Mouse (Mus musculus) gastrocnemius, postnatal 25 days (tissue): ENCODE data around the gene Tmem265. TPM values are rescaled to one million over a fixed set of nuclear protein-coding genes. Genes with fewer than 3 reads are reported as not detected.

ENCODE experiments used
- DNase-seq: peaks from one replicate; pipeline ENCODE4 v3.0.0; 2022
- long read RNA-seq, 2 experiments: library from polyadenylated mRNA; stranded (forward); transcript quantifications; one replicate each; pipeline ENCODE4 v2.0.0; 2021
- total RNA-seq, 2 experiments: library from RNA; stranded (reverse); gene quantifications; 1 replicate in 1 of 2; 2 replicates in 1 of 2; pipeline ENCODE4 v1.2.3; 2021

The Tmem265 gene
- total RNA-seq, result not detected
- long read RNA-seq, experiment 1, result 0 reads
- long read RNA-seq, experiment 2, partial matches to known transcripts, result 2 of 3 reads
- long read RNA-seq, experiment 2, other reads (novel, unspliced or antisense), result 0 of 3 reads

DNA sequence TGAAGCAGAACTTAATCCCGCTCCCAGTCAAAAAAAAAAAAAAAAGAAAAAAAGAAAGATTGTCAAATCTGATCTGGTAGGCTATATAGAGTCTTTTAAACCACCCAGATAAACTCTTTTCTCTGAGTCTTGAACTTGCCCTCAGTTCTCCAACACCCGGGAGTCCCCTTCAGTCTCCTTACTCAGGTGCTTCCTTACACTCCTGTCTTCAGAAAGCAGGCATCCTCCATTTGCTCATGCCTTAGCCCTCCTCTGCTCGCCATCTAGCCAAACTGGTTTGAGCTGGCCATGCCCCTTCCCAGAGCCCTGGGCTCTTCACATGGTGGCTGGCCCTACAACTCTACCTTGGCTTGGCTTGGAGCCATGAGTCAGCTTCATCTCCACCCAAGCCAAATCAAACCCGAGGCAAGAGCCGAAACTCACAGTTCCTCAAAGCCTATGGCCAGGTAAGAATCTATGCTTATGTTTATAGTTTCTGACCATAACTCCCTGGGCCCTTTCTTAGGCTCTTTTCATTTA is at the start of gene Tmem265:
Tmem265 (plus strand) TSS at position 51 of the 519 bp plus-strand sequence.
- no peak for DNase-seq

DNA sequence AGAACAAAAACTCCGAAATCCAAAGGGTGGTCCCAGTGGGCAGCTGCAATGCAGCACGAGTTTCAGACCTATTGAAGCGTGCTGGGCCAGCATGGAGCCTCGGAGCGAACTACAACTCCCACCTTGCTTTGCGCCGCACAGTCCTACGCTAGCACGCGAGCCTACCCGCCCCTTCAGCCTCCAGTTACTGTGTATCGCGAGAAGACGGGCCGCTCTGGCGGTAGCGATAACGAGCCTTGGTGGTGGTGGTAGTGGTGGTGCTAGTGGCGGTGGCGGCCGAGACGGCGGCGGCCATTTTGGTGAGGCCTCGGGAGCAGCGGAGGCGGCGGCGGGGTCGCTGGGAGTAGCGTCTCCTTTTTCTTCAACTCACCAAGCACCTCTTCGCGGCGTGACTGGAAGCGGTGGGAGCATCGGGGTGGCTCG is 49.4 kb upstream of the Tmem265 start, which contains the start of gene Srcap:
Srcap (plus strand) TSS at position 176 of the 423 bp plus-strand sequence.
- DNase-seq, result peak; percentile 96

DNA sequence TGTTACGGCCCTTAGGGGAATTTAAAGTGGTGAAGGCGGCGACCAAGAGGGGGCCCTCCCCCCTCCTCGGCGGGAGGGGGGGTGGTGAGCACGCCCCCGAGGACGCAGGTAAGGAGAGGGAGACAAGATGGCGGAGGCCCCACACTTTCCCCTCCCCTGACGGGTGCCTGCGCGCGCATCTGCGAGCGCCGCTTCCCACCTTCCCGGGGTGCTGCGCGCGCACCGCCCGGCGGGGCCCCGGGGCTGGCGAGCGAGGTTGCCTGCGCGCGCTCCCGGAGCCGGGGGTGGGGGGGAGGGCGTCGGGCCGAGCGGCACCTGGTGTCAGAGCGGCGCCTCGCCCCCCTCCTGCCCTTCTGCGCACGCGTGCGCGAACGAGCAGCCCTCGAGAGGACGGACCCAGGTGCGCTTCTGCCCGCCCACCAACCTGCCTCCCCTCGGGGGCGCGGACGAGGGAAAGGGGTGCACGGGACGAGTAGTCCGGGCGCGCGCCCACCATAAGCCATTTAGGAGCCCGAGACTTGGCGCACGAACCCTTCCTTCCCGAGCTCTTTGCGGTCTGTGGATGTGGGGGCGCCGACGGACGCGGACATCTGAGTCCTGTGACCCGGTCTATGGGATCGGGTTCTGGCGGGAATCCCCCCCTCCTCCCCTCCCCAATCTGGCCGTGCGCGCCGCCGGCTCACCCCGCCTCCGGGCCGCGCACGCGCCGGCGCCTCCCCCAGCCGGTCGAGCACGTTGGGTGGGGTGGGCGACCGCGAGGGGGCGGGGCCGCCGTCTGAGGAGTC is 48.8 kb upstream of the Tmem265 start:
- DNase-seq, result peak; percentile 93

DNA sequence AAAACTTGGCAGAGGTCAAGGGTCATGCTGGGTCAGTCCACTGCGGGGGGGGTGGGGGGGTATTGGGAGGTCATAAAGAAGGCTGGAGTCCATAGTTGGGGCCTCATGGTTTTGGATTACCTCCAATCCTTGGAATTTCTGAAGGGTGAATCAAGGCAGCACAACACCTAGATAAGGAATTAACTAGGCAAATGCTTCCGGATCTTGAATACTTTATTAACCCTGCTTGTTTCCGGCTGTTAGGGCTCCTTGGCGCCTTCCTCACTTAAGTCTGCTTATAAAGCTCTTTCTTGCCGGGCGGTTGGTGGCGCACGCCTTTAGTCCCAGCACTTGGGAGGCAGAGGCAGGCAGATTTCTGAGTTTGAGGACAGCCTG is 48.2 kb upstream of the Tmem265 start:
- DNase-seq, result peak; percentile 9

DNA sequence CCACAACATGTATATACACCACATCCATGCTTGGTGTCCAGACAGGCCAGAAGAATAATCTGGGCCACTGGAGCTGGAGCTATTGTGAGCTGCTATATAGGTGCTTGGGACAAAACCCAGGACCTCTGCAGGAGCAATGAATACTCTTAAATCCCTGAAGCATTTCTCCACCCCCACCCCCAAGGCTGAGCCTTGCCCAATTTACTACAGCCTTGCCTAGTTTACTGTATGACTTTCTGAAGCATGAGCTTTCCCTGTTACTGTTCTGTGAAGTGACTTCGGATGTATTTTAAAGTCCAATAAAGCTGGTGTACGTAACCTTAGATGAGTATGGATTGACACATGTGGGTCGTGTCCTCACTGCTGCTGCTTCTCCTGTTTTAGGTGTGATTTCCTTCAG is 47.4 kb upstream of the Tmem265 start:
- no peak for DNase-seq

DNA sequence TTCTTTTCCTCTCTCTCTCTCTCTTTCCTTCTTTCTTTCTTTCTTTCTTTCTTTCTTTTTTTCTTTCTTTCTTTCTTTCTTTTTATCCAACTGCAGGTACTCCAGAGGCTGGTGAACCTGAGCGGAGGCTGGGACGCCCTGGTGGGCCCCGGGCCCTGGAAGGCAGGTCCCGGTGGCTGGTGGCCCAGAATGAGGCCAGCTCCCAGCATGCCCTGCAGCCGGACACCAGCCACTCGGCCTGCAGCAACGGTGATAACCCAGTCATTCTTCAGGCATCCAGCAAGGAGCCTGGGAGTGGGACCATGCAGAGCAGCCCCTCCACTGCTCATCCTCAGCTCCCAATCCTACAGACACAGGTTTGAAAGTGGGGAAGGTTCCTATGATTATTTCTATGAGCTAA is 45.3 kb upstream of the Tmem265 start:
- peak; percentile 15 for DNase-seq

DNA sequence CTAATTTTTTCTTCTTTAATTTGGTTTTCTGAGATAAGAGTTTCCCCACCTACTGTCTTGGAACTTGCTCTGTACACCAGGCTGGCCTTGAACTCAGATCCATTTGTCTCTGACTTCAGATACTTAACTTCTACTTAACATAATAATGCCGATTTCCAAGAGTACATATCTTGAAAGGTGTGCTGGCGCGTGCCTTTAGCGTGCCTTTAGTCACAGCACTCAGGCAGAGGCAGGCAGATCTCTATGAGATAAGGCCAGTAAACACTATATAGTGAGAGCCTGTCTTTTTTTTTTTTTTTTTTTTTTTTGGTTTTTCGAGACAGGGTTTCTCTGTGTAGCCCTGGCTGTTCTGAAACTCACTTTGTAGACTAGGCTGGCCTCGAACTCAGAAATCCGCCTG is 44.8 kb upstream of the Tmem265 start:
- DNase-seq, result no peak

DNA sequence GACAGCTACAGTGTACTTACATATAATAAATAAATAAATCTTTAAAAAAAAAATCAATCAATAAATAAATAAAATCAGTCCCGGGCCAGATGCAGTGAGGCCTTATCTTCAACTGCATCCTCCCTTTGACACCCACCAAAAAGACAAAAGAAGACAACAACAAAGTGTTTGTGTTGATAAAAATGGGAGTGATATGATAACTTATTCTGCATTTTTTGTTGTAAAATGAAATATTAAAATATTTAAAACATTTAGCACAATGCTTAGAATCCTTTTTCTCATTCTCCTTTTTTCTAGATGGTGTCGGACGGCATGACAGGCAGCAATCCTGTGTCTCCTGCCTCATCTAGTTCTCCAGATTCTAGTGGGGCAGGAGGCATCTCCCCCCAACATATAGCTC is 41.9 kb upstream of the Tmem265 start, which contains the start of gene Gm42715:
Gm42715 (plus strand) TSS at position 301 of the 400 bp plus-strand sequence.
- no peak for DNase-seq

DNA sequence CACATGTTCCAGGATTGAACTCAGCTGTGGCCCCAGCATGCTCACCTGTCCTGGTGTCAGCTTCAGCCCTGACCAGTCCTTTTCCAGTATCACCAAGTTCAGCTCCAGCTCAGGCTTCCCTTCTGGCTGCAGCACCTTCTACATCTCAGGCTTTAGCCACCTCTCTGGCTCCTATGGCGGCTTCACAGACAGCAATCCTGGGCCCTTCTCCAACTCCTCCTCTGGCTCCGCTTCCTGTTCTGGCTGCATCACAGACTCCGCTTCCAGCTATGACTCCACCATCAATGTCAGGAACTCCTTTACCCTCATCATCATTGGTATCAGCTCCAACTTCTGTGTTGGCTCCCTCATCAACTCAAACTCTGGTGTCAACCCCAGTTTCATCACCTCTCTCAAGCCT is 19.5 kb upstream of the Tmem265 start:
- DNase-seq, result peak; percentile 17

DNA sequence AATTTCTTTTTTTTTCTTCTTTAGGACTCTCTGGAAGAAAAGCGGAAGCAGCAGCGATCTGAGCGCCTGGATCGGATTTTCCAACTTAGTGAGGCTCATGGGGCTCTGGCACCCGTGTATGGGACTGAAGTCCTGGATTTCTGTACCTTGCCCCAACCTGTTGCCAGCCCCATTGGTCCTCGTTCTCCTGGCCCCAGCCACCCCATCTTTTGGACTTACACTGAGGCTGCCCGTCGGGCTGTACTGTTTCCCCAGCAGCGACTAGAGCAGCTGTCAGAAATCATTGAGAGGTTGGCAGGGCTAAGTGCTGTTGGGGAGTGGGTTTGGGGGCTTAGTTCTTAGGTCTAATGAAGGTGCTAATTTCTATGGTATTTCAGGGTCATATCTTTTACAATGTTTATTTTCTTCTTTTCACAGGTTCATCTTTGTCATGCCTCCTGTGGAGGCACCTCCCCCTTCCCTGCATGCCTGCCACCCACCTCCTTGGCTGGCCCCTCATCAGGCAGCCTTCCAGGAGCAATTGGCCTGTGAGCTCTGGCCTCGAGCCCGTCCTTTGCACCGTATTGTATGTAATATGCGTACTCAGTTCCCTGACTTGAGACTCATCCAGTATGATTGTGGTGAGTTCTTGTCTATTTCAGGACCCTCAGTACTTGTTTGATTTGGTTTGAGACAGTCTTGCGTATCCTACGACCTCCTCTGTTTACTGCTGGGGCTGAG is 11.9 kb upstream of the Tmem265 start:
- no peak for DNase-seq

DNA sequence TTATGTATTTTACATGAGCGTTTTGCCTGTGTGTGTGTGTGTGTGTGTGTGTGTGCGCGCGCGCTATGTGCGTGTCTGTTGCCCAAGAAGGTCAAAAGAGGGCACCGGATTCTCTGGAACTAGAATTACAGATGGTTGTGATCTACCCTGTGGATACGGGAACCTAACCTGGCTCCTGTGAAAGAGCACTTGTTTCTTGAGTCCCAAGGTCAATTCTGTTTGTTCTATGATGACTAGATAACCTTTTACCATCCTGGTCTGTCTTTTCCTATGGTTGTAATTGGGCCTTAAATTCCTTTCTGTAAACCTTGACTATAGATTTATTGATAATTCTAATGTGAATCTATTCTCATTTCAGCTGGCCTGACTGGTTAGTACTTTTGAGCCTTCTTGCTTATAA is 9.6 kb upstream of the Tmem265 start:
- no peak for DNase-seq

DNA sequence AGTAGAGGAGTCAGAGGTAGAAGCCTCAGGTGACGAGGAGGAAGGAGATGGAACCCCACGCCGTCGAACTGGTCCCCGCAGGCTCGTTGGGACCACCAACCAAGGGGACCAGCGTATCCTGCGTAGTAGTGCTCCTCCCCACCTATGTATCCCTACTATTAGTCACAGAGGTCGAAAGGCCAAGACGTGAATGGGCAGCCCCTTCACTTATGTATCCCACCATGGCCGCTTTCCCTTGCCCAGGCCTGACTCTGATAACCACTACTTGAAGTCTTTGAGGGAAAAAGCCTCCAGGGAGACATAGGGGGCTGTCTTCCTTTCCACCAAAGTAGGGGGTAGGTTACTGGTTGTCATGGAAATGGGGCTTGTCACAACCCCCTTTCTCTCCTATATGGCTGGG is 610 bp upstream of the Tmem265 start:
- no peak for DNase-seq

DNA sequence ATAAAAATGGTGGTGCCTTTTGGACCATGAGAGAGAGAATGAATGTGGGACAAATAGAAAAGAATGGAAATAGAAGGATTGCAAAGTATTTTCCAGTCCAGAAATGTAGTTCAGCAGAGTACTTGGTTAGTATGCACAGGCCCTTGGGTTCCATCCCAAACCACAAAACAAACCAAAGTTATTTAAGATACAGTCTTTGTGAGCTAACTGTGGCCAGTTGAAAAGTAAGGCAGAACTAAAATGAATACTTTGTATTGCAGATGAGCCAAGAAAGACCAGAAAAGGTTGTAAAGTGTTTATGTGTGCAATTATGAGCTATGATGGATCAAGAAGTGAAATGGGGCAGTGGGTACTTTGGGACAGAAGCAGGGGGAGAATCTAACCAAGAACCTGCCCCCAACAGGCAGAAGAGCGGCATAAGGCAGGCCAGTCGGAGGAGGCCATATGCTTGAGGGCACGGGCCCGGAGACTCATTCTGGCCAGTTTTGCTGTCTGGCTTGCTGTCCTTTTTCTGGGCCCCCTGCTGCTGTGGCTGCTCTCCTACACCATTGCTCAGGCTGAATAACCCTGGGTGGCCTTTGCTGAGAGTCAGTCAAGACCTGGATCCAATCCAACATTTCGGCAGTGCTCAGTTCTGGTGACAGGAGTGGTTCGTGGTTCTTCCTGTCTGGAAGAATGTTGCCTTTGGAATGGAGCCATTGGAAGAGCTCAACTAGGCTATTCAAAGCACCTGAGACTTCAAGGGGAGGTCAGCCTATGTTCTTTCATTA is 3.4 kb downstream of the Tmem265 start:
- DNase-seq, result no peak

DNA sequence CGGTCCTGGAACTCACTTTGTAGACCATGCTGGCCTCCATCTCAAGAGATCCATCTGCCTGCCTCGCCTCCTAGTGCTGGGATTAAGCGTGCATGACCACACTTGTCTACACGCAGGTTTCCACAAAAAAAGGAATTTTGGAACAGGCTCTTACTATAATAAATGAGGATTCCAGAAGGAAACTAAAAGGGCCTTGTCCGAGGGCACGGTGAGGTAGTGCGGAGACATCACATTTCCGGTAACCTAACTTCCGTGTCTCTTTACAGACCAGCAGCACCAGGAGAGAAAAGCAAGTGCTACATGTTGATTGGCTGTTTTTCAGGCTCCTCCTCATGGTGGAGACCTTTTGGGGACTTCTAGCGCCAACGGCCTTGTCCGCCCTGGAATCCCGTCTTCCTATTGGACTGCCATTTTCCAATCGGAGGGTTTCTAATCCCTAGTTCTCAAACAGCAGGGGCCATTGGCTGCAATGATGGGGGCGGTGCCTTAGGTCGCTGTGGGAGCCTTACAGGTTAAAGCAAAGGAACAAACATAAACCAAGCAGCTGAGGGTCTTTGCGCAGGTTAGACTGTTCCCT is 11.8 kb downstream of the Tmem265 start, which contains the start of gene Phkg2:
Phkg2 (plus strand) TSS at position 446 of the 577 bp plus-strand sequence.
- peak; percentile 95 for DNase-seq

DNA sequence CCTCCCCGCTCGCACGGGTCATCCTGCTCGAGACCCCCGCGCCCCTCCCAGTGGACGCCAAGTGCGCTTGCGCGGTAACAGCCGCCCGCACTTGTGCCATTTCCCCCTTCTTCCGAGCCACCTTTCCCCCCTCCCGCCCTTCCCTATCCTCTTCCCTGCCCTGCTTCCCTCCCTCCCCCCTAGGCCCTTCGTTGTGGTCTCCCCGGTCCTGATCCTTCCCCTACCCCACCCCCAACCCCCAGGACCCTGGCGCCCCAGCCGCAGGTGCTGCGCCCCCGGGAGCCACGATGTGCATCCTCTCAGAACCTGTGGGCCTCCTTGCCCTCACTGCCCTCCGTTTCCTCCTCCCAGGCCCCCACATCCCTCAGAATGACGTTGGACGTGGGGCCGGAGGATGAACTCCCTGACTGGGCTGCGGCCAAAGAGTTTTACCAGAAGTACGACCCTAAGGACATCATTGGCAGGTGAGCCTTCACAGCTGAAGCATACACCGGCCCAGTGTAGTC is 12.4 kb downstream of the Tmem265 start:
- no peak for DNase-seq

DNA sequence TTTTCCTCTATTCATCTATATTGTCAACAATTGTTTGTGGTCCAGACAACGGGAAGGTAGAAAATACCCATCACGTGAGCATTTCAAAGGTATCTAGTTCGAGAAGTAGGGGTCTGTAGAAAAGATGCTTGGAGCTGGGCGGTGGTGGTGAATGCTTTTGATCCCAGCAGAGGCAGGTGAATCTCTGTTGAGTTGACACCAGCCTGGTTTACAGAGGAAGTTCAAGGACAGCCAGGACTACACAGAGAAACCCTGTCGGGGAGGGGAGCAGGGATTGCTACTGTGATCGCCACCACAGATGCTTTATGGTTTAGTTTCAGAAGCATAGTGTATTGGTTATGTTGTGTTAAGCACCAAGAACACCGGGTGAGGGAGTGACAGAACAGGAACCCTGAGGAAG is 12.9 kb downstream of the Tmem265 start:
- no peak for DNase-seq

DNA sequence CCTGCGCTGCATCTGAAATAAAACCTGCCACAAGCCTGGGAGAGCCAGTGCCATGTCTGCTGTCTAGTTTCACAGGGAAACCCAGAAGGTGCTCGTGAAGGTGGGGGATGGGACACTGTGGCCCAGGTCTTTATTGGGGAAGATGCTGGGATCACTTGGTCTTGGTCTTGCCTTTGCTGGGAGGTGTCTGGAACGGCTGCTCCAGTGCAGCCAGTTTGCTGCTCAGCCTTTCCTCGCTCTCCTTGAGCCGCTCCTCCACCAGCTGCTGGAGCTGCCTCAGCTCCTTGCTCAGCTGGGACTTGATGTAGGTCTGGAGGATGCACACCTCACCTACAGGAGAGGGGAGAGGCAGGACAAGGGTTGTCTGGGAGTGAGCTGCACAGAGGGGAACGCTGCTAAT is 22.1 kb downstream of the Tmem265 start:
- no peak for DNase-seq

DNA sequence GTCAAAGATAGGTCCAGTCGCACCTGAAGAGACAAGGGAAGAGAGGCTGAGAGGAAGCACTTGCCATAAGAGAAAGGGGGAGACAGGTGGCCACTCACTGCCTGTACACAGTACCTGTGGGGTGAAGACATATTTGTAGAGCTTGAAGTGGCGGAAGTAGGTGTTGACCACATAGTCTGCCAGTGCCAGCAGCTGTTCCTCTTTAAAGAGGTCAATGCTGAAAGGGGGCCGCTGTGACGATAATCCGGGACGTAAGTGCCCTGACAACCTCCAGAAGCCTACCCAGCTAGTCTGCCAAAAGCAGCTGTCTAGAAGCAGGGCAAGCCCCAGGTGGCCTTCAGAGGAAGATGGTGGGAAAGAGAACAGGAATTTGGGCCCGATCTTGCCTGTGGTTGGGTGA is 23.8 kb downstream of the Tmem265 start:
- no peak for DNase-seq

DNA sequence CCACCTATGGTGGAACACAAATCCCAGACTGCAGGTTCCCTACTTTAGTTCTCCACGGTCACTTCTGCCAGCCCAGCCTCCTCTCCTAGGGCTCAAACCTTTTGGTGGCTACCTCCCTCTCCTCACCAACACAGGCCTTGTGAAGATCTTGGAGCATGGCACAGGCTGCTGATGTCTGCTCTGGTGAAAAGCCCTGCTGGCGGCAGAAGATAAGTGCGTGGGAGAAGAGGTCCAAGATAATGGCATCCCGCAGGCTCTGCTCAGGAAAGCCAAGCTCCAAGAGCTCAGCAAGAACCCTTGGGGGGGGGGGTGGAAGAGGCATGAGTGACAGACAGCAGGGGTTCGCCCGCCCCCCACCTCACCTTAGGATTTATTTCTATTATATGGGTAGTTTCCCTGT is 25.0 kb downstream of the Tmem265 start:
- no peak for DNase-seq

DNA sequence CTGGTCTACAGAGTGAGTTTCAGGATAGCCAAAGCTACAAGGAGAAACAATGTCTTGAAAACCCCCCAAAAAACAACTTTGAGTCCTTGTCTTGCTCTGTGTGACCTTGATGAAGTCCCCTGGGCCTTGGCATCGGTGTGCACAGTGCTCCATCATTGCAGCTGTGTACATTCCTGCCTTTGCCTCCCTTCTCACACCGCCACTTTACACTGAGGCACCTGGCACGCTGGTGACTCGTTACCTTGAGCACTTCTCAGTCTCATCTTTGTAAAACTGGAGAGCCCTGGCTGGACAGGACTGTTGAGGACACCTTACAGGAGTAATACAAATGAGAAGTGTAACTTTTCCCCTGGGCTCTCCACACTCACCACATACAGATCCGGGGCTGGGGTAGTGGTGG is 26.0 kb downstream of the Tmem265 start:
- no peak for DNase-seq

DNA sequence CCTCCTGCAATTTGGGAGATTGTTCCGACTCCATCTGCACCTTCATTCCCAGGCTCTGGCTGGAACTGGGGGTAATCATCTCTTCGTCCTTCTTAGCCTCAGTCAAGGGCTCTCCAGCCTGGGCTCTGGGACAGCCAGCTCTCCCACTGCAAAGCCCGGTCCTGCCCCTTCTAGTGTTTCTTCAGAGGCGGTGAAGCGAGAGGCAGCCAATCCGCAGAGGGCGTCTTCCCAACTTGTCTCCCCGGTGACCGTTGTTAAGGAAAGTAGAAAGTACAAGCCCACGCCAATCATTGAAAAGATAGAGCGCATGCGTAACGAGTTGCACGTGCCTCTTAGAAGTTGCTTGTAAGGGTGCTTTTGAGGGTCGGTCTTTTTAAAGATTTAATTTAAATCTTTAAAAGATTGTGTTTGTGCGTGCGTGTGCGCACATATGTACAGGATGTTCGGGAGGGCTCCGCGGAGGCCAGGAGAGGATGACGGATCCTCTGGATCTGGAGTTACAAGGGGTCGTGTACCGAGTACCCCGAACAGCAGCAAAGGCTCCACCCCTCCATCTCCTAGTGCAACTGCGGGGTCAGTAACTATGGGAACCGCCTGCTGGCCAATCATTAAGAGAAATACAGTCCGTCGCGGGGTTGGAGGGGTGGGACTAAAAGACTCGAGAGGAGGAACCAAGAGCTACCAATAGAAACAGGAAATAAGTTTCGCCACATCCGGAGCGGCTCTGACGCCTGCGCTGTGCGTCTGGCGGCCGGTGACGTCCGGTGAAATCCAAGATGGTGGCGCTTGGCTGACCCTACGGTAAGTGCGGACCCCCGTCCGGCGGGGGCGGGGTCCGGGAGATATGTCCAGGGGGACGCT is 27.1 kb downstream of the Tmem265 start, which contains the start of the genes Ccdc189 and Rnf40:
Ccdc189 (minus strand) TSS at position 585 of the 861 bp plus-strand sequence.
Rnf40 (plus strand) TSS at position 757 of the 861 bp plus-strand sequence.
- peak; percentile 95 for DNase-seq
